Mouse (Mus musculus) liver, postnatal 0 days (tissue): ENCODE data around the gene Gpat3. TPM values are rescaled to one million over a fixed set of nuclear protein-coding genes. Genes with fewer than 3 reads are reported as not detected.
A peak's percentile ranks its signal among the peaks of the same experiment; 100 is the strongest.

Source experiments
- ATAC-seq: fragments of 200-750 bp; cut with Nextera tagmentation; 2 replicates; pipeline ENCODE4 v1.8.0; 2017; ENCODE audit warnings: mild to moderate bottlenecking, moderate library complexity
- DNase-seq: peaks from one replicate; pipeline ENCODE4 v3.0.0-alpha.2; 2016
- H3K27ac ChIP-seq: fragments of 300-500 bp; sonication (generic); 2 replicates; pipeline ENCODE4 v1.5.1; 2014; ENCODE audit warnings: antibody characterized with exemption, moderate library complexity, mild to moderate bottlenecking, low read depth
- H3K27me3 ChIP-seq: fragments of 300-500 bp; sonication (generic); 2 replicates; pipeline ENCODE4 v1.6.1; 2014; ENCODE audit warnings: low read length, control low read depth, mixed read lengths; ENCODE audit not compliant: insufficient read depth
- H3K36me3 ChIP-seq: fragments of 300-500 bp; sonication (generic); replicated peaks from 2 replicates; pipeline ENCODE4 v1.6.1; 2014; ENCODE audit warnings: mild to moderate bottlenecking, control low read depth, low read length, moderate library complexity, mixed read lengths; ENCODE audit not compliant: insufficient read depth
- H3K4me1 ChIP-seq: fragments of 300-500 bp; sonication (generic); 2 replicates; pipeline ENCODE4 v1.6.1; 2014; ENCODE audit warnings: antibody characterized with exemption, mild to moderate bottlenecking, control low read depth; ENCODE audit not compliant: insufficient read depth
- H3K4me2 ChIP-seq: fragments of 300-500 bp; sonication (generic); 2 replicates; pipeline ENCODE4 v1.6.1; 2014; ENCODE audit warnings: low read depth, mild to moderate bottlenecking, low read length, moderate library complexity, mixed read lengths
- H3K4me3 ChIP-seq: fragments of 300-500 bp; sonication (generic); 2 replicates; pipeline ENCODE4 v1.5.1; 2014; ENCODE audit warnings: low read depth, low read length
- H3K9ac ChIP-seq: fragments of 300-500 bp; sonication (generic); replicated peaks from 2 replicates; pipeline ENCODE4 v1.6.1; 2014; ENCODE audit warnings: mild to moderate bottlenecking, moderate library complexity
- H3K9me3 ChIP-seq: fragments of 300-500 bp; sonication (generic); 2 replicates; pipeline ENCODE4 v1.6.1; 2016; ENCODE audit warnings: mild to moderate bottlenecking, control low read depth, low read length, mixed read lengths
- CTCF ChIP-seq: sonication (generic); IDR thresholded peaks from 2 replicates; pipeline ENCODE4 v1.5.1; 2016; ENCODE audit warnings: antibody characterized with exemption, low read depth
- EP300 ChIP-seq: IDR thresholded peaks from 2 replicates; pipeline ENCODE4 v1.6.1; 2016; ENCODE audit warnings: antibody characterized with exemption, low read depth, mild to moderate bottlenecking
- WGBS: fragments of 180-500 bp; shearing (Covaris S2); extraction: QIAGEN DNeasy Blood & Tissue Kit; methylation state at CpG from one replicate; pipeline ENCODE4 v1.1.7; 2014; ENCODE audit not compliant: insufficient replicate concordance; 5-methylcytosine and 5-hydroxymethylcytosine counted together
- polyA plus RNA-seq: library from polyadenylated mRNA; unstranded; fragments of >200 nt; fragmentation: Nextera tagmentation; extraction: Ambion mirVana; gene quantifications from 2 replicates; pipeline ENCODE4 v1.2.1, GENCODE M21; 2015

Gene Gpat3
- polyA plus RNA-seq, 1 experiment from 2014 or later: 21.2 TPM

DNA sequence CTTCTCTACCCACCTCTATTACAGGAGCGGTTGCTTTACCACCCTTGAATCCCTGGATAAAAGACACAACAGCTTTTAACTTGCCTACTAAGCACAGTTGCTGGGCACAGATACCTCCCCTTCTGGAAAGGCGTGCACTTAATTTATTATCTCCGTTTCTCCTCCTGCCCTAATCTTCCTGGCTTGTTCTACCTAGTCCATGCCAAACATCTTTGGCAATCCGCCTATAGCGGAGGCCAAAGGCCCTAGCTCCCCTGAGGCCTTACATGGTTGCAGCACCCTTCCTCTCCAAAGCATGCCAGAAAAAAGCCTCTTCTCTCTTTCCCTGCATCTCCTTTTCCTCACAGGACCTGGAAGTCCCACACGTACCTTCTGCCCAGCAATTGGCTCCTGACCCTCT, 18.9 kb downstream of the Gpat3 start:
- no peaks in the 10 kb centered on the region for H3K9me3 ChIP-seq
- no peak overlapping the region for H3K9ac ChIP-seq
- whole genome bisulfite sequencing: 72% methylated on average over 6 of the region's 6 CpGs
- H3K4me1 ChIP-seq: peaks cover 25% of the 10 kb centered on the region
- TF ChIP-seq CTCF (no peak), EP300 (no peak)
- H3K36me3 ChIP-seq: no peaks in the 10 kb centered on the region
- no peak overlapping the region for H3K4me3 ChIP-seq
- no peak overlapping the region for H3K4me2 ChIP-seq
- DNase-seq (no peak), ATAC-seq (no peak)
- H3K27me3 ChIP-seq: no peaks in the 10 kb centered on the region
- no peak overlapping the region for H3K27ac ChIP-seq

DNA sequence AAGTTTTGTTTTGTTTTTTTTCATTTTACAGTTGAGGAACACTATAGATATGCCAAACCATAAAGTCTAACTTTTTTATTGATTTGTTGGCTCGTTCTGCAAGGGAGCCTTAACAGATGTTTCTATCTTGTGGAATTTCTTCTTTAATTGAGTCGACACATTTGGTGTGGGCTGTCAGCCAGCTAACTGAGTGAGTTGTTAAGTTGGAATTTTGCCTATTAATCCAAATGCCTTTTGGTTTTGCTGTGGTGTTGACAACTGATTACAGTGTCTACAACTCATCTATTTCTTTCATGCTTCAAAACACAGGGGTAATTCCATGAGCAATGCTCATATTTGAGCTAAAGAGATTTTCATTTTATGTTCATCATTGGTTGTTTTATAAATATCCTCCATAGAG, 20.7 kb downstream of the Gpat3 start:
- TF ChIP-seq EP300: no peak
- no peak for TF ChIP-seq CTCF
- WGBS: 74% methylated on average over 2 of the region's 2 CpGs
- DNase-seq: no peak
- no peaks in the 10 kb centered on the region for H3K36me3 ChIP-seq
- ATAC-seq: no peak
- H3K27ac ChIP-seq: no peak overlapping the region
- no peak overlapping the region for H3K4me2 ChIP-seq
- H3K9me3 ChIP-seq: no peaks in the 10 kb centered on the region
- no peaks in the 10 kb centered on the region for H3K27me3 ChIP-seq
- H3K4me3 ChIP-seq: no peak overlapping the region
- H3K9ac ChIP-seq: no peak overlapping the region
- H3K4me1 ChIP-seq: peaks cover 14% of the 10 kb centered on the region

DNA sequence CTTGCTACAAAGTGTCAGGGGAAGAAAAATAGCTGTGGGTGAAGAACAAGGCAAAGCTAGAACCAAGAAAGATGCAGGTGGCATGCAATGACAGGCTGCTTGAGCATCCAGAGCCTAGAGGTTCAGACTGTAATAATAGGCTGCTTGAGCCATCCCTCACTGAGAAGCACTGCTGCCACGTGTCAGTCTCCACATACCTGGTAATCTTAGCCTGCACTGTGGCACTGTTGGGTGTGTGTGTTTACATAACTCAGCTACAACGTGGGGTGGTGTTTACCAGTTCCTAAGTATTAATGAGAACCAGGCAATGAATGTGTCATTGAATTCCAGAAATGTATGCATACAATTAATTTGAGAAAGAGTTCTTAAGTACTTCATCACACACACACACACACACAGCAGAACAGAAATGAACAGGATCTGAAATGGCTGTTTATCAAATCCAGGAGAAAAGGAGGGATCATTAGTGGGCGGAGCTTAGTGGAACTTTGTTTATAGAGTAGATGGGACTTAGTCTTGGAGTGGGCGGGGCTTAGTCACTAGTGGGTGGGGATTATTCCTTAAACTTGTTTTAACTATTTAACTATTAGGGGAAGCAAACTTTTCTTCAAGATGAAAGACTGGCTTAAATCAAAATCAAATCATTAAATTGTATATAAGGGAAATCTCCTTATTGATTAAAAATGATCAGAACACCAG, 23.8 kb downstream of the Gpat3 start:
- no peaks in the 10 kb centered on the region for H3K9me3 ChIP-seq
- ATAC-seq: no peak
- TF ChIP-seq CTCF: no peak
- TF ChIP-seq EP300: no peak
- no peak overlapping the region for H3K4me2 ChIP-seq
- H3K36me3 ChIP-seq: no peaks in the 10 kb centered on the region
- DNase-seq: no peak
- no peaks in the 10 kb centered on the region for H3K27me3 ChIP-seq
- H3K27ac ChIP-seq: no peak overlapping the region
- H3K9ac ChIP-seq: no peak overlapping the region
- WGBS: 52% methylated on average over 4 of the region's 4 CpGs
- H3K4me1 ChIP-seq: no peaks in the 10 kb centered on the region; the same call in 1 of the 2 replicates
- no peak overlapping the region for H3K4me3 ChIP-seq

DNA sequence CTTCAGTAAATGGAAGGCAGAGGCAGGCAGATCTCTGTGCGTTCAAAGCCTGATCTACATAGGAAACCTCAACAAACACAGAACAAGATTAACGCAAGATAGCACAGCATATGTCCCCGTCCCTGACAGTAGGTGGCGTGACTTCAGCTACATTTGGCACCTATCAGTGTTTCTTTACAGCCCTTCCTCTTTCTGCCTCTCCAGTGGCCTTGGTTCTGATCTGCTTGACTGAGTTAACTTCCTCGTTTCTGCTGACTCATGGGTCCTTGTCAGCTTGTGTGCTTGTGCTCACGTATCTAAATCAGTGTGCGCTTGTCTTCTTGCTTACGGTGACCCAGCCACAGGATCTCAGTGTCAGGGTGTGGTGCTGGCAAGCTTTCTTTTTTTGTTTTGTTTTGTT, 26.5 kb downstream of the Gpat3 start:
- ATAC-seq: peak; percentile 49
- Histone ChIP-seq H3K9ac (no peak overlapping the region), H3K36me3 (no peaks in the 10 kb centered on the region), H3K9me3 (no peaks in the 10 kb centered on the region), H3K4me3 (no peak overlapping the region), H3K27me3 (no peaks in the 10 kb centered on the region), H3K4me1 (peaks cover 16% of the 10 kb centered on the region), H3K4me2 (no peak overlapping the region), H3K27ac (no peak overlapping the region)
- WGBS: 34% methylated on average over 8 of the region's 8 CpGs
- TF ChIP-seq CTCF: peak; percentile 64
- no peak for TF ChIP-seq EP300
- peak; percentile 45 for DNase-seq

DNA sequence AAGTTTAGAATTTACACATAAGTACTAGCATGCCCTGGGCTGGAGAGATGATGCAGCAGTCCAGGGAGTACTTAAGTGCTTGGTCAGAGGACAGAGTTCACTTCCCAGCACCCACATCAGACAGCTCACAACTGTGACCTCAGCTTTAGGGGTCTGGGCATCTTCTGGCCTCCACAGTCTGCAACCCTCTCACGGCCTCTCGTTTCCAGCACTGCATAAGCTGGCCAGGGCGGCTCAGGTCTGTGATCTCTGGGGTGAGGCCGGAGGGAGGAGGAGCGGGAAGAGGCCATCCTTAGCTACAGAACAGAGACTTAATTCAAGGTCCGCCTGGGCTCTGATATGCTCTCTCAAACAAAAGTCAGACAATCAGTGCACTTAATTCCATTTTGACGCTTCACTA, 29.2 kb downstream of the Gpat3 start:
- Histone ChIP-seq H3K4me1 (peaks cover 16% of the 10 kb centered on the region), H3K9ac (no peak overlapping the region), H3K27ac (no peak overlapping the region), H3K4me2 (no peak overlapping the region), H3K36me3 (no peaks in the 10 kb centered on the region), H3K27me3 (no peaks in the 10 kb centered on the region), H3K9me3 (no peaks in the 10 kb centered on the region), H3K4me3 (no peak overlapping the region)
- ATAC-seq (no peak), DNase-seq (no peak)
- no peak for TF ChIP-seq EP300
- no peak for TF ChIP-seq CTCF
- 61% methylated on average over 7 of the region's 7 CpGs for WGBS

DNA sequence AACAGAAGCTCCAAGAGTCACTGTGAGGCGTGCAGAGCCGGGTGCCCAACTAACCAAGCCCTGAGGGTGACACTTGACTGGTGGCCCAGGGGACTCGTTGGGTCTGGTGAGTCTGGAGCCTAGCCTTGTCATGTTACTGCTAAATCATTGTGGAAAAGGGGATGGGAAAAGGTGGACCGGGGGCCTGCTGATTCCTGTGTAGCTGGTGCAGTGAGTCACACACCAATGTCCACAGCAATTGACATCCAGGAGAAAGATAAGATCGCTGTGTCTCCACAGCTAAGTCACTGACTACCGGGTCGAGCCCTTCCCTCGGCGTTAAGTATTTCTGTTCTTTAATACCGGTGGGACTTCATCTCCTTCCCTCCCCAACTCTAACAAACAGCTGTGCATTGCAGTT, 29.7 kb downstream of the Gpat3 start:
- Histone ChIP-seq H3K4me1 (peaks cover 16% of the 10 kb centered on the region), H3K9ac (no peak overlapping the region), H3K36me3 (no peaks in the 10 kb centered on the region), H3K27me3 (no peaks in the 10 kb centered on the region), H3K9me3 (no peaks in the 10 kb centered on the region), H3K4me3 (no peak overlapping the region), H3K27ac (no peak overlapping the region), H3K4me2 (no peak overlapping the region)
- DNase-seq: no peak
- TF ChIP-seq CTCF (no peak), EP300 (no peak)
- WGBS: 57% methylated on average over 10 of the region's 10 CpGs
- no peak for ATAC-seq
